Mouse (Mus musculus): ENCODE data around the gene Hemk1. TPM values are rescaled to one million over a fixed set of nuclear protein-coding genes. Genes with fewer than 3 reads are reported as not detected.

Gene Hemk1
- polyA plus RNA-seq, 1 experiment from 2014 or later = 5.9 TPM

DNA sequence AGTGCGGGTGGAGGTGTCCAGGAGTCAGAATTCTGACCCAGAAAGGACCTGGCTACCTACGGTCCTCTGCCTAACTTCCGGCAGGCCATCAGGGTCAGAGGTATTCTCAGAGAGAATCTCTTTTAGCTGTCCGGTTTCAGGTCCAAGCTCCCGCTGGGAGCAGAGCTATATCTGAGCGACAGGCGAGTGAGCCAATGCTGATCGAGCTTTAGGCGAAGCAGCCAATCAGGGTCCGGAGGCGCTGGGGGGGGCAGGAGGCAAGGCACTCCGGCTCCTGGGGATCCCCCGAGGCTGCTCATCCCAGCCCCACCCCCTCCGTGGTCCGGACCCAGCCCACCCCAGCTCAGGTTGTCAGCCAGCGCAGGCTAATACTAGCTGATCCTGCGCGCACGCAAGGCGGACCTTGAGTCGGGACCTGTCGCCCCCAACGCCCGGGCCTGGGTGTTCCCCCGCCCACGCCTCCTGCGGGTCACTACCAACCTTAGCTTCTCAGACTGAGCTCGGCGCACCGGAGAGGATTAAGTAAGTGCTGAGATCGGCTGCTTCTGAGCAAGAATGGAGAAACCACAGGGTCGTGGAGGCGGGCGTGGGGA lies 2.2 kb upstream of the Hemk1 start, which contains the start of gene 6430571L13Rik:
6430571L13Rik (plus strand) TSS at position 336 of the 593 bp plus-strand sequence.
- peak; percentile 83 for ATAC-seq
- Histone ChIP-seq H3K4me2 (replicated peaks; ENCODE audit: low read depth) (peak within 1 kb of the TSS; percentile 91), H3K9ac (ENCODE audit: low read depth, low read length) (peak within 1 kb of the TSS; percentile 47), H3K9me3 (ENCODE audit: control insufficient read depth) (no peaks in the 10 kb centered on the region), H3K4me1 (replicated peaks; ENCODE audit: control insufficient read depth, insufficient read depth, low read length) (peaks cover 3% of the 10 kb centered on the region; the same call in 1 of the 2 replicates), H3K36me3 (ENCODE audit: control insufficient read depth, insufficient read depth) (no peaks in the 10 kb centered on the region), H3K27me3 (replicated peaks; ENCODE audit: control insufficient read depth, insufficient read depth, low read length) (peaks cover 3% of the 10 kb centered on the region; the same call in 1 of the 2 replicates), H3K4me3 (ENCODE audit: low read depth, low read length) (peak within 1 kb of the TSS; percentile 53), H3K27ac (ENCODE audit: low read depth, low read length) (no peak within 1 kb of the TSS)
- under 1% methylated on average over 34 of the region's 34 CpGs for WGBS
- TF ChIP-seq CTCF (IDR thresholded peaks at IDR 0.05; ENCODE audit: low read depth) = peak; percentile 19; the same call in 1 of the 2 replicates

DNA sequence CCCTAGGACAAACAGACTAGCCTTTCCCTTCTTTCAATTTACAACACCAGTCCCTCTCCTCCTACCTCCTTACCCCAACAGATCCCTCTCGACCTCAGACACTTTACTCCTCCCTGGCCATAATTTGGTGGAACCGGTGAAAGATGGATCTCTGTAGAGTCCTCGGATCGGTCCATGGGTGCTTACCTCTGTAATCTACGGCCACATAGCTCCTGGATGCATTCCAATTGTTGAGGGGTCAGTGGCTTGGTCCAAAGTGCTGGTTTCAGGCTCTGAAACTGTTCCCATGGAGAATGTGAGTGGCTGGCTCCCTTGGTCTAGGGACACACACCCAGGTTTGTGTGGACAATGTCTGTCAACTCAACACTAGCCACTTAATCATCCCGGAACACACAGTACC lies 1.8 kb downstream of the Hemk1 start:
- no peaks in the 10 kb centered on the region for H3K9me3 ChIP-seq (ENCODE audit: control insufficient read depth)
- no peak for ATAC-seq
- peaks cover 3% of the 10 kb centered on the region; the same call in 1 of the 2 replicates for H3K4me1 ChIP-seq (replicated peaks; ENCODE audit: control insufficient read depth, insufficient read depth, low read length)
- no peaks in the 10 kb centered on the region; the same call in 1 of the 2 replicates for H3K27me3 ChIP-seq (replicated peaks; ENCODE audit: control insufficient read depth, insufficient read depth, low read length)
- no peak overlapping the region for H3K4me3 ChIP-seq (ENCODE audit: low read depth, low read length)
- H3K9ac ChIP-seq (ENCODE audit: low read depth, low read length) = no peak overlapping the region
- H3K4me2 ChIP-seq (replicated peaks; ENCODE audit: low read depth) = no peak overlapping the region
- H3K27ac ChIP-seq (ENCODE audit: low read depth, low read length) = no peak overlapping the region
- no peak for TF ChIP-seq CTCF (IDR thresholded peaks at IDR 0.05; ENCODE audit: low read depth)
- H3K36me3 ChIP-seq (ENCODE audit: control insufficient read depth, insufficient read depth) = peaks cover 18% of the 10 kb centered on the region; the same call in 1 of the 2 replicates
- WGBS = 88% methylated on average over 6 of the region's 6 CpGs

GRCm38 (mm10) chr9:107335909-107336308 lies 2.2 kb downstream of the Hemk1 start:
- no peak overlapping the region for H3K9ac ChIP-seq (ENCODE audit: low read depth, low read length)
- 8% methylated on average over 5 of the region's 5 CpGs for WGBS
- no peaks in the 10 kb centered on the region for H3K9me3 ChIP-seq (ENCODE audit: control insufficient read depth)
- peak; percentile 97 for TF ChIP-seq CTCF (IDR thresholded peaks at IDR 0.05; ENCODE audit: low read depth)
- no peak overlapping the region for H3K4me2 ChIP-seq (replicated peaks; ENCODE audit: low read depth)
- H3K4me3 ChIP-seq (ENCODE audit: low read depth, low read length) = no peak overlapping the region
- ATAC-seq = no peak
- no peaks in the 10 kb centered on the region; the same call in 1 of the 2 replicates for H3K27me3 ChIP-seq (replicated peaks; ENCODE audit: control insufficient read depth, insufficient read depth, low read length)
- H3K36me3 ChIP-seq (ENCODE audit: control insufficient read depth, insufficient read depth) = peaks cover 18% of the 10 kb centered on the region; the same call in 1 of the 2 replicates
- no peak overlapping the region for H3K27ac ChIP-seq (ENCODE audit: low read depth, low read length)
- peaks cover 3% of the 10 kb centered on the region; the same call in 1 of the 2 replicates for H3K4me1 ChIP-seq (replicated peaks; ENCODE audit: control insufficient read depth, insufficient read depth, low read length)

DNA sequence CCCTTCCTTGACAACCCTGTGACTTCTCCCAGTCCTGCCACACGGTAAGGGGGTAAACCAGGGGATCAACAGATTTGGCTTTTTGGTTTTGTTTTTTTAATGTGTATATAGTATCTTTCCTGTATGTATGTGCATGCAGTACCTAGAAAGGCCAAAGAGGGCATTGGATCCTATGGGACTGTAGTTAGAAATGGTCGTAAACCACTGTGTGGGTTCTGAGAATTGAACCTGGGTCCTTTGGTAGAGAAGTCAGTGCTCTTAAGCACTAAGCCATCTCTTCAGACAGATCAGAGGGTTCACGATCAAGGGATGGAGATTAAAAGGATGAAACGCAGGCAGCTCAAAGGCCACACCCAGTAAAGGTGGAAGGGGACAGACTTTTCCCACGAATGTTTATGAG lies 3.1 kb downstream of the Hemk1 start:
- peaks cover 1% of the 10 kb centered on the region; the same call in 1 of the 2 replicates for H3K4me1 ChIP-seq (replicated peaks; ENCODE audit: control insufficient read depth, insufficient read depth, low read length)
- no peak overlapping the region for H3K9ac ChIP-seq (ENCODE audit: low read depth, low read length)
- no peak overlapping the region for H3K27ac ChIP-seq (ENCODE audit: low read depth, low read length)
- peak; percentile 42 for TF ChIP-seq CTCF (IDR thresholded peaks at IDR 0.05; ENCODE audit: low read depth)
- no peaks in the 10 kb centered on the region for H3K27me3 ChIP-seq (replicated peaks; ENCODE audit: control insufficient read depth, insufficient read depth, low read length)
- no peak overlapping the region for H3K4me3 ChIP-seq (ENCODE audit: low read depth, low read length)
- no peak for ATAC-seq
- peaks cover 18% of the 10 kb centered on the region; the same call in 1 of the 2 replicates for H3K36me3 ChIP-seq (ENCODE audit: control insufficient read depth, insufficient read depth)
- 85% methylated on average over 5 of the region's 5 CpGs for WGBS
- no peaks in the 10 kb centered on the region for H3K9me3 ChIP-seq (ENCODE audit: control insufficient read depth)
- H3K4me2 ChIP-seq (replicated peaks; ENCODE audit: low read depth) = no peak overlapping the region

- Histone ChIP-seq H3K9me3 (ENCODE audit: control insufficient read depth) (no peaks in the 10 kb centered on the region), H3K27ac (ENCODE audit: low read depth, low read length) (no peak overlapping the region), H3K36me3 (ENCODE audit: control insufficient read depth, insufficient read depth) (peaks cover 18% of the 10 kb centered on the region; the same call in 1 of the 2 replicates), H3K4me2 (replicated peaks; ENCODE audit: low read depth) (no peak overlapping the region), H3K27me3 (replicated peaks; ENCODE audit: control insufficient read depth, insufficient read depth, low read length) (no peaks in the 10 kb centered on the region), H3K4me1 (replicated peaks; ENCODE audit: control insufficient read depth, insufficient read depth, low read length) (no peaks in the 10 kb centered on the region; the same call in 1 of the 2 replicates), H3K9ac (ENCODE audit: low read depth, low read length) (no peak overlapping the region), H3K4me3 (ENCODE audit: low read depth, low read length) (no peak overlapping the region)
- TF ChIP-seq CTCF (IDR thresholded peaks at IDR 0.05; ENCODE audit: low read depth) = no peak
- no peak for ATAC-seq
- 86% methylated on average over 6 of the region's 6 CpGs for WGBS
These were observed 3.8 kb downstream of the Hemk1 start for GRCm38 (mm10) chr9:107334356-107334755.

DNA sequence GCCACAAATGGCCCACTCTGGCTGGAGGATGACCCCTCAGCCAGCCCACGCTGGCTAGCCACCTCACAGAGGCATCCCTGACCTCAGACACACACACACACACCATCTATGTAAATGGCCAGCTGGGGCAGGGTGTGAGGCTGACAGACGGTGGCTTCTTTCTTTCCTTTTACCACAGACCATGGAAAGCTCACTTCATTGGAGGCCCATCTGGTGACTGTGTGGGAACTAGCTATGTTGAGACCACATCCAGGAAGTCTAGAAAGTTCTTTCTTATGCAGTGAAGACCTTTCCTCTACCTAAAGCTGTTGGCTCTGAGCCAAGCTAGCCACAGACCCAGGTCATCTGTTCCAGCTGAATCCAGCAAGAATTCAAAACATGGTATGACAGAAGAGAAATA lies 4.5 kb downstream of the Hemk1 start:
- H3K27ac ChIP-seq (ENCODE audit: low read depth, low read length) = no peak overlapping the region
- no peak for TF ChIP-seq CTCF (IDR thresholded peaks at IDR 0.05; ENCODE audit: low read depth)
- peaks cover 18% of the 10 kb centered on the region; the same call in 1 of the 2 replicates for H3K36me3 ChIP-seq (ENCODE audit: control insufficient read depth, insufficient read depth)
- no peak overlapping the region for H3K4me2 ChIP-seq (replicated peaks; ENCODE audit: low read depth)
- H3K27me3 ChIP-seq (replicated peaks; ENCODE audit: control insufficient read depth, insufficient read depth, low read length) = no peaks in the 10 kb centered on the region
- no peak for ATAC-seq
- H3K4me3 ChIP-seq (ENCODE audit: low read depth, low read length) = no peak overlapping the region
- no peaks in the 10 kb centered on the region for H3K9me3 ChIP-seq (ENCODE audit: control insufficient read depth)
- no peak overlapping the region for H3K9ac ChIP-seq (ENCODE audit: low read depth, low read length)
- H3K4me1 ChIP-seq (replicated peaks; ENCODE audit: control insufficient read depth, insufficient read depth, low read length) = no peaks in the 10 kb centered on the region; the same call in 1 of the 2 replicates
- 51% methylated on average over 2 of the region's 2 CpGs for WGBS
